Mouse (Mus musculus) myocyte (in vitro differentiated cells): Measurements from ENCODE around the gene Gltp. TPM values are rescaled to one million over a fixed set of nuclear protein-coding genes. Genes with fewer than 3 reads are reported as not detected.

Experiments used
- H3K27me3 ChIP-seq: one replicate; pipeline ENCODE4 v1.6.1; 2011; ENCODE audit not compliant: control insufficient read depth, insufficient read depth, insufficient read length
- H3K36me3 ChIP-seq: one replicate; pipeline ENCODE4 v1.6.1; 2011; ENCODE audit not compliant: control insufficient read depth, insufficient read depth
- H3K4me2 ChIP-seq: one replicate; pipeline ENCODE4 v1.6.1; 2011; ENCODE audit warnings: low read depth, control low read depth
- H3K4me3 ChIP-seq: one replicate; pipeline ENCODE4 v1.5.1; 2011; ENCODE audit warnings: mild to moderate bottlenecking, control low read depth, moderate library complexity
- H3K79me2 ChIP-seq: one replicate; pipeline ENCODE4 v1.6.1; 2011; ENCODE audit not compliant: control insufficient read depth, insufficient read depth
- H3ac ChIP-seq: one replicate; pipeline ENCODE4 v1.6.1; 2011; ENCODE audit not compliant: control insufficient read depth, insufficient read length
- CEBPB ChIP-seq: IDR thresholded peaks from 2 replicates; pipeline ENCODE4 v1.6.1; 2011; ENCODE audit warnings: mild to moderate bottlenecking, moderate library complexity; ENCODE audit not compliant: poor library complexity, insufficient read depth, severe bottlenecking
- E2F4 ChIP-seq: IDR thresholded peaks from one replicate; pipeline ENCODE4 v1.6.1; 2011; ENCODE audit warnings: mild to moderate bottlenecking, control low read depth, moderate library complexity; ENCODE audit not compliant: insufficient read depth
- MAX ChIP-seq: IDR thresholded peaks from one replicate; pipeline ENCODE4 v1.6.1; 2011; ENCODE audit warnings: low read depth, mild to moderate bottlenecking, control low read depth
- MYOD1 ChIP-seq, 3 experiments: IDR thresholded peaks; one replicate each; pipeline ENCODE4 v1.6.1; 2011; ENCODE audit warnings: control low read depth in 2 of 3, low read depth in 2 of 3, mild to moderate bottlenecking in 2 of 3, moderate library complexity in 1 of 3; ENCODE audit not compliant: insufficient read length in 2 of 3, control insufficient read depth in 1 of 3
- MYOG ChIP-seq, 3 experiments: IDR thresholded peaks; one replicate each; pipeline ENCODE4 v1.6.1; 2011; ENCODE audit warnings: control low read depth in 2 of 3, low read depth in 2 of 3, mild to moderate bottlenecking in 2 of 3; ENCODE audit not compliant: insufficient read length in 2 of 3, control insufficient read depth in 1 of 3, insufficient read depth in 1 of 3
- POLR2A ChIP-seq: IDR thresholded peaks from one replicate; pipeline ENCODE4 v1.6.1; 2011; ENCODE audit warnings: low read depth, mild to moderate bottlenecking, control low read depth, moderate library complexity; ENCODE audit not compliant: insufficient read length
- POLR2AphosphoS2 ChIP-seq: IDR thresholded peaks from one replicate; pipeline ENCODE4 v1.6.1; 2011; ENCODE audit warnings: low read depth, control low read depth; ENCODE audit not compliant: insufficient read length
- REST ChIP-seq: IDR thresholded peaks from one replicate; pipeline ENCODE4 v1.6.1; 2011; ENCODE audit warnings: mild to moderate bottlenecking, control low read depth, moderate library complexity; ENCODE audit not compliant: insufficient read depth, insufficient read length
- SRF ChIP-seq: IDR thresholded peaks from one replicate; pipeline ENCODE4 v1.6.1; 2011; ENCODE audit warnings: low read depth; ENCODE audit not compliant: control insufficient read depth, insufficient read length
- TCF12 ChIP-seq: IDR thresholded peaks from one replicate; pipeline ENCODE4 v1.6.1; 2011; ENCODE audit warnings: mild to moderate bottlenecking, control low read depth; ENCODE audit not compliant: poor library complexity, insufficient read depth, severe bottlenecking
- TCF3 ChIP-seq: IDR thresholded peaks from one replicate; pipeline ENCODE4 v1.6.1; 2011; ENCODE audit warnings: low read depth, control low read depth; ENCODE audit not compliant: insufficient read length
- USF1 ChIP-seq: IDR thresholded peaks from one replicate; pipeline ENCODE4 v1.6.1; 2011; ENCODE audit warnings: low read depth, mild to moderate bottlenecking, control low read depth, moderate library complexity
- polyA plus RNA-seq: library from polyadenylated mRNA; unstranded; fragments of >200 nt; fragmentation: generic; extraction: Trizol; gene quantifications from one replicate; pipeline ENCODE4 v1.2.1, GENCODE M21; 2012; ENCODE audit warnings: missing spikeins

Gene Gltp
- polyA plus RNA-seq = 45.2 TPM

DNA sequence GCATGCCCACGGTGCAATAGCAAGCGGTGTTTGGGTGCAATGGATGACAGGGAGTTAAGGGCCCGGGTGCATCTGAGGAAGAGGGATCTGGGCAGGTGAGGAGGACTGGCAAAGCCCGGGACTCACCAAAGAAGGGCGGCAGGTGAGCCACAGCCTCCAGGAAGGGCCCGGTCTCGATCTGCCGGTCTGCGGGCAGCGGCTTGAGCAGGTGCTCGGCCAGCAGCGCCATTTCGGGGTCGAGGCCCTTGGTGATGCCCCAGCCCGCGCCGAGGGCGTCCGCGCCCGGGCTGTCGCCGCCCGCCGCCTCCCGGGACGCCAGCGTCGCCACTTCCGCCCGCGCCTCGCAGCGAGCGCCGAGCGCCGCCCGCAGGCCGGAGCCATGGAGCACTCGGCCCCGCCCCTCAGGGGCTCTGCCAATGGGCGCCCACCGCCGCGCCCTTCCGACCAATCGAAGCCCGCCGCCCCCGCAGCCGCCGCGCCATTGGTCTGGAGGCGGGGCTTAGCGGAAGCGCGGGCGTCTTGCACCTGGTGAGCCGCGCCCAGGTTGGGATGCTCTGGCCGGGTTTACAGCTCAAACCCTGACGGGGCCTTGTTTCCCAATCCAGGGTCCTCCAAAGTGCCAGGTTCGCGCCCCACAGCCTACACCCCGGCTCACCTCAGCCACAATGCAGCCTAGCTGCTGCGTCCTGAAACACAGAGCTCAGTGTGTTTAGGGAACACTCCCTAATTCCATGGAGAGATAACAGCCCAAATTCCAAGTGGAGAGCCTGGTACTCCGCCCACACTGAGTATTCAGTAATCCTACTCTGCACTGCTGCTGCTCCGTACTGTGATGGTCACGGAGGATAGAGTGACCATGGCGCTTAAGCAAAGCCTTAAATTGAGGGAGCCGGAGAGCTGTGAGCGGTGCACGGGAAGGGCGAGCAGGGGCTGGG, at the start of gene Gltp:
Gene Gltp (minus strand): TSS at position 352 of the 935 bp plus-strand sequence.
- Histone ChIP-seq H3K4me3 (peak within 1 kb of the TSS; percentile 44), H3K36me3 (no peaks in the 10 kb centered on the region), H3K79me2 (no peaks in the 10 kb centered on the region), H3K4me2 (peak within 1 kb of the TSS; percentile 92), H3ac (peak within 1 kb of the TSS; percentile 26), H3K27me3 (peaks cover 13% of the 10 kb centered on the region)
- TF ChIP-seq USF1 = no peak
- TF ChIP-seq MYOD1 (IDR thresholded peaks at IDR 0.05; ENCODE audit: control insufficient read depth in 1 of 3, insufficient read length in 2 of 3, low read depth in 2 of 3) = peak in 2 of 3 experiments; percentile 27 to 56
- no peak for TF ChIP-seq TCF3
- TF ChIP-seq POLR2AphosphoS2 = peak; percentile 61
- TF ChIP-seq SRF = no peak
- peak; percentile 81 for TF ChIP-seq POLR2A
- peak in 1 of 3 experiments; percentile 30 for TF ChIP-seq MYOG (IDR thresholded peaks at IDR 0.05; ENCODE audit: control insufficient read depth in 1 of 3, insufficient read depth in 1 of 3, insufficient read length in 2 of 3, low read depth in 2 of 3)
- no peak for TF ChIP-seq CEBPB
- no peak for TF ChIP-seq REST
- TF ChIP-seq TCF12 = no peak
- TF ChIP-seq MAX = no peak
- TF ChIP-seq E2F4 = peak; percentile 77

DNA sequence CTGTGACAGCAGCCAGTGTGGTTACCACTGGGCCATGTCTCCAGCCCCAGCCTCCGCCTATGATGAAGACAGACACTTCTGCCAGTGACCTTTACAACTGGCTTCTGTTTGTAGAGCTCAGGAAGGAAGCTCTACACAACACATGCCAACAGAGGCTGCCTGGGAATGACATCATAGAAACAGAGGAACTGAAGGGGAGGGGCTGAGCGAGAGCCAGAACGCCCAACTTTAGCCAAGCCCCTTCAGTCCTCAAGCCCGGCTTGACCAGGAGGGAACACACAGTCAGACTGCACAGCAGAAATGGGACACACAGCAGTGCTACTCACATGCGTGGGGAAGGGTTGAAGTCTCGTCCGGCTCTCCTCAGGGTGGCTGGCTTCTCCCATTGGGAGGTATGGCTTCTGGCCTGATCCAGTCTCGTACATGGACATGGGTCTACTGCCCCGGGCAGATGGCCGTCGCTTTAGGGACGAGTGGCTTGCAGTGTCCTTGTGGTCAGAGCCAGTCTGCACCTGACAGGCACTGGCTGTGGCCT, 48.0 kb upstream of the Gltp start:
- Histone ChIP-seq H3K27me3 (no peaks in the 10 kb centered on the region), H3K36me3 (peaks cover 26% of the 10 kb centered on the region), H3K79me2 (no peaks in the 10 kb centered on the region), H3K4me3 (no peak overlapping the region), H3ac (no peak overlapping the region), H3K4me2 (no peak overlapping the region)
- TF ChIP-seq TCF12 (no peak), POLR2AphosphoS2 (no peak)

DNA sequence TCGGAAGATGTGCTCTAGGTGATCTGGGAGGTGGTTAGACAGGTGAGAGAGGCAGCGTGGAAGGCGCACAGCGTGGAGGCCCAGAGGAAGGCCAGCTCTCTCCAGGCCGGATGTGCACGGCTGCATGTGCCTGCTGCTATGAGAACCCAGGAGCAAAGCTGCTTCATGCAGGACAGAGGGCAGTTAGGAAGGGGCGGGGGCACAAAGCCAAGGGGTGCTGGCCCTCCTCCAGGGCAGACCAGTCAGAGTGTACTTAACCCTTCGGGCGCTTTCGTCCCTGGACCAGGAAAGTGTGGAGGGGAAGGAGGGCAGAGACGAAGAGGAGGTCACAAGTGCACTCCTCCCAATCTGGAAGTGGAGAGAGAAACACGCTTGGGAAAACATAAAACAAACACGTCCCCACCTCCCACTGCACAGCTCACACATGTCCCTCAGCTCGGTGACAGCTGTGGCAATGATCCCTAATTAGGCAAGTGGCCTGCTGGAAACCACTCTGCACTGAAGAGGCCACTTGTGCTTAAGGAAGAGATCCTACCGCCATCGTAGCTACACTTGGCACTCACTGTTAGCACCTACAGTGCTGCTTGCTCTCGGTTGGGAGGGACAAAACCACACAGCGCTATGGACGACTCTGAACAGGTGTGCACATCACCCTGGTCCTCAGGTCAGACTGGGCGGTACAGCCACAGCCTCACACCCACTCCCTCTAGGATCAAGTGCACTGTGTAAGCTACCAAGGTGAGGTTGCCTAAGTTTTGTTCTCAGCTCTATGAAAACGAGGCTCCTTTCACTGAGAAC, 46.5 kb upstream of the Gltp start:
- H3ac ChIP-seq = no peak overlapping the region
- H3K4me3 ChIP-seq = no peak overlapping the region
- H3K36me3 ChIP-seq = peaks cover 26% of the 10 kb centered on the region
- TF ChIP-seq MYOG (IDR thresholded peaks at IDR 0.05; ENCODE audit: control insufficient read depth in 1 of 3, insufficient read depth in 1 of 3, insufficient read length in 2 of 3, low read depth in 2 of 3) (peak; percentile 9 to 48 (median 18)), CEBPB (no peak), MAX (no peak), E2F4 (no peak), POLR2A (no peak), SRF (peak; percentile 72), TCF12 (peak; percentile 7), REST (no peak), MYOD1 (IDR thresholded peaks at IDR 0.05; ENCODE audit: control insufficient read depth in 1 of 3, insufficient read length in 2 of 3, low read depth in 2 of 3) (peak in 2 of 3 experiments; percentile 44 to 89), POLR2AphosphoS2 (no peak), USF1 (no peak), TCF3 (no peak)
- H3K27me3 ChIP-seq = no peaks in the 10 kb centered on the region
- H3K4me2 ChIP-seq = no peak overlapping the region
- H3K79me2 ChIP-seq = no peaks in the 10 kb centered on the region

DNA sequence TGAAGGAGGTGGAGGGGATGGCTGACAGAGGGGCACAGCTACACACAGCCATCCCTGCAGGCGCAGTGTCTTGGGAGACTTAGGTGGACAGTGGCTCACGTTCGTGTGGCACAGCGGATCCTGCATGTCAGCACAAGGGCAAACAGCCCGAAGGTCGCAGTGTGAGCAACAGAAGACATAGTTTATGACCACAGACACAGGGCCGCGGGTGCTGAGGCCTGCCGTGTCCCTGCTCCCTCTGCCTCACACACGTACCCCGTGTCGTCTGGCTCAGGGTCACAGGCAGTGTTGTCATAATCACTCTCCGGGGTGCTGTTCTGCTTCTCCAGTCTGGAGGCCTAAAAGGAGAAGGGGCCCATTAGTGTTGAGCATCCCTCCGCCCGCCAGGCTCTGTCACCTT, 42.8 kb upstream of the Gltp start:
- Histone ChIP-seq H3K4me3 (no peak overlapping the region), H3K27me3 (no peaks in the 10 kb centered on the region), H3K36me3 (peaks cover 21% of the 10 kb centered on the region), H3K79me2 (no peaks in the 10 kb centered on the region), H3ac (no peak overlapping the region), H3K4me2 (no peak overlapping the region)
- TF ChIP-seq TCF3 (no peak), POLR2AphosphoS2 (no peak), CEBPB (no peak), MAX (no peak), E2F4 (no peak), POLR2A (no peak), USF1 (no peak), SRF (no peak), REST (no peak), TCF12 (no peak), MYOG (IDR thresholded peaks at IDR 0.05; ENCODE audit: control insufficient read depth in 1 of 3, insufficient read depth in 1 of 3, insufficient read length in 2 of 3, low read depth in 2 of 3) (no peak), MYOD1 (IDR thresholded peaks at IDR 0.05; ENCODE audit: control insufficient read depth in 1 of 3, insufficient read length in 2 of 3, low read depth in 2 of 3) (no peak)
